Mouse (Mus musculus) small intestine, adult 2 months (tissue): Measurements from ENCODE around the gene Ift140. TPM values are rescaled to one million over a fixed set of nuclear protein-coding genes. Genes with fewer than 3 reads are reported as not detected.

Source experiments
- H3K27ac ChIP-seq: fragments of 200-500 bp; 2 replicates; pipeline ENCODE4 v1.5.1; 2012; ENCODE audit warnings: low read depth, low read length, control low read depth, inconsistent platforms; ENCODE audit not compliant: insufficient read depth
- H3K27me3 ChIP-seq: fragments of 200-500 bp; 2 replicates; pipeline ENCODE4 v1.6.1; 2012; ENCODE audit warnings: mild to moderate bottlenecking, moderate library complexity, low read length, inconsistent platforms; ENCODE audit not compliant: control insufficient read depth, insufficient read depth
- H3K36me3 ChIP-seq: fragments of 200-500 bp; 2 replicates; pipeline ENCODE4 v1.6.1; 2012; ENCODE audit warnings: mild to moderate bottlenecking, low read length, control low read depth, inconsistent platforms; ENCODE audit not compliant: control insufficient read depth, insufficient read depth
- H3K4me1 ChIP-seq: fragments of 200-500 bp; 2 replicates; pipeline ENCODE4 v1.6.1; 2012; ENCODE audit warnings: low read length, inconsistent platforms, mixed read lengths; ENCODE audit not compliant: control insufficient read depth, insufficient read depth, insufficient read length
- H3K4me3 ChIP-seq: fragments of 200-500 bp; 2 replicates; pipeline ENCODE4 v1.5.1; 2012; ENCODE audit warnings: low read depth, mild to moderate bottlenecking, control low read depth, inconsistent platforms, low read length, moderate library complexity
- CTCF ChIP-seq: fragments of 200-500 bp; IDR thresholded peaks from 2 replicates; pipeline ENCODE4 v1.5.1; 2012; ENCODE audit warnings: low read depth, mild to moderate bottlenecking, control low read depth, inconsistent platforms, low read length, moderate library complexity, mixed read lengths; ENCODE audit not compliant: insufficient replicate concordance, insufficient read length; ENCODE audit errors: extremely low read depth
- POLR2A ChIP-seq: fragments of 200-500 bp; IDR thresholded peaks from 2 replicates; pipeline ENCODE4 v1.6.1; 2012; ENCODE audit warnings: low read depth, mild to moderate bottlenecking, control low read depth, inconsistent platforms, low read length, moderate library complexity
- WGBS: fragments of 180-500 bp; shearing (Covaris S2); methylation state at CpG from one replicate; pipeline ENCODE4 v1.1.7; 2018; 5-methylcytosine and 5-hydroxymethylcytosine counted together
- polyA plus RNA-seq: library from polyadenylated mRNA; depleted of rRNA; stranded (reverse); fragments of >200 nt; gene quantifications from 2 replicates; pipeline ENCODE4 v1.2.3, GENCODE M21; 2012

The Ift140 gene
- polyA plus RNA-seq, 1 experiment: 8.4 TPM

- H3K36me3 ChIP-seq: no peaks in the 10 kb centered on the region
- H3K4me1 ChIP-seq: no peaks in the 10 kb centered on the region
- TF ChIP-seq POLR2A: no peak
- TF ChIP-seq CTCF: no peak
- H3K27me3 ChIP-seq: no peaks in the 10 kb centered on the region
- WGBS: 81% methylated on average over 4 of the region's 4 CpGs
- no peak overlapping the region for H3K27ac ChIP-seq
- no peak overlapping the region for H3K4me3 ChIP-seq
Observed at GRCm38 (mm10) chr17:25076906-25077305, 61.0 kb downstream of the Ift140 start.

- peak overlapping the region; percentile 45 for H3K4me3 ChIP-seq
- 63% methylated on average over 13 of the region's 13 CpGs for WGBS
- 0 out of 2 replicates have a peak, but pooled peaks cover 1% of the 10 kb centered on the region for H3K4me1 ChIP-seq
- TF ChIP-seq CTCF: no peak
- no peak for TF ChIP-seq POLR2A
- H3K27me3 ChIP-seq: no peaks in the 10 kb centered on the region
- no peak overlapping the region for H3K27ac ChIP-seq
- no peaks in the 10 kb centered on the region for H3K36me3 ChIP-seq
Observed at GRCm38 (mm10) chr17:25077771-25078372, 62.0 kb downstream of the Ift140 start.

- WGBS: 84% methylated on average over 13 of the region's 13 CpGs
- no peak for TF ChIP-seq POLR2A
- no peak for TF ChIP-seq CTCF
- no peaks in the 10 kb centered on the region for H3K36me3 ChIP-seq
- 0 out of 2 replicates have a peak, but pooled peaks cover 2% of the 10 kb centered on the region for H3K4me1 ChIP-seq
- H3K27ac ChIP-seq: peak overlapping the region; percentile 88
- H3K27me3 ChIP-seq: no peaks in the 10 kb centered on the region
- peak overlapping the region; percentile 64 for H3K4me3 ChIP-seq
Observed at GRCm38 (mm10) chr17:25080210-25080609, 64.3 kb downstream of the Ift140 start.

GRCm38 (mm10) chr17:25080960-25081381 lies 65.1 kb downstream of the Ift140 start:
- Histone ChIP-seq H3K27ac (peak overlapping the region; percentile 88), H3K27me3 (no peaks in the 10 kb centered on the region), H3K4me1 (0 out of 2 replicates have a peak, but pooled peaks cover 2% of the 10 kb centered on the region), H3K4me3 (peak overlapping the region; percentile 64), H3K36me3 (no peaks in the 10 kb centered on the region)
- TF ChIP-seq POLR2A (peak; percentile 62; the same call in 1 of the 2 replicates), CTCF (no peak)
- 54% methylated on average over 11 of the region's 11 CpGs for WGBS

DNA sequence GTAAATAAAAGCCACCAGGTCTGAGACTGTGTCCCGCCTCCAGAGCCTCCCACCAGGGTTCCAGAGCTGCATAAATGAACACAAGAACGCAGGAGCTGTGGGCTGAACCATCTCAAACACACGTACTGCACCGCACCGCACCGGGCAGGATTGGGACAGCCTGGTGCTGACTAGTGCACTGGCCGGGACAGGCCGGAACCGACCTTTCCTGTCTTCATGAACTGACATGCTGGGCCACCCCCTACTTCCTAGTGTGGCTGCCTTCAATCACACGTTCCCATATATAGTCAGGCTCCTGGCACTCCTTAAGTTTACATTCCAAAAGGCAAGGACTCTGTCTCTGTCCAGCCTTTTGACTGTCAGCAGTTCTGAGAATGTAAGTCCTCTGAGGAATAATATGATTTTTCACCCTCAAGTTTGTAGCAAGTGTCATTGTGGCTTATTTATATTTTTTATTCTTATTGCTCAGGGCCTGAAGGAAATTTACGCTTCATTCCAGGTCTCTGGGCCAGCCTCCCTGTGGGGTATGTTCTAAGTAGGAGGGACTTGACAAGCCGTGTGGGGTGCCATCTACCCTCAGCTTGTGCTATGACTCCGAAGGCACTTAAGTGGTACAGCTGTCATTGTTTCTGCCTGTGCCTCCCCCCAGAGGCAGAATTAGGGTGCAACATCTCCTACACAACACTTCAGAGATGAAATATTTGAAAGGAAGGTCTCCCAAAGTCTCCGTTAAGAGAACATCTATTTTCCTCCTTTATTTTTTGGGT lies 66.4 kb downstream of the Ift140 start:
- H3K4me3 ChIP-seq: no peak overlapping the region
- TF ChIP-seq POLR2A (0 out of 2 replicates have a peak, but pooled peaks have one; percentile 15), CTCF (no peak)
- 0 out of 2 replicates have a peak, but pooled peaks cover 2% of the 10 kb centered on the region for H3K4me1 ChIP-seq

DNA sequence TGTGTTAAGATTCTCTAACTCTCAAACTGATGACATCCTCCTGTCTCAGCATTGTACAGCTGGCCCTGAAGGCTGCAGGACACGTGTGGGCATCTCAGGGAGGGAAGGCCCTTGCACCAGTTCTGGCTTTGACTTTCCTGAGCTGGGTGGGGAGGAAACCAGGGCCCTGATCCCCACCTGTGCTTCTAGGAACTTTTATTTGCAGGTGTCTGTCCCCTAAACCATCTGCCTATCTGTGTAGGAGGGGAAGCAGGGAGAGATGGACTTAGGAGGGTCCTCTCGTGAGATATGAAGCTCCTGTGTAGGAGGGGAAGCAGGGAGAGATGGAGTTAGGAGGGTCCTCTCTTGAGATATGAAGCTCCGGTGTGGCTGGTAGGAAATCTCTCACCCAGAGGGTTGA lies 67.0 kb downstream of the Ift140 start:
- Histone ChIP-seq H3K4me3 (no peak overlapping the region), H3K27me3 (no peaks in the 10 kb centered on the region), H3K4me1 (0 out of 2 replicates have a peak, but pooled peaks cover 2% of the 10 kb centered on the region), H3K27ac (peak overlapping the region; percentile 64), H3K36me3 (no peaks in the 10 kb centered on the region; the same call in 1 of the 2 replicates)
- WGBS: 55% methylated on average over 3 of the region's 3 CpGs
- TF ChIP-seq CTCF: no peak
- no peak for TF ChIP-seq POLR2A

More for the DNA sequence above, 66.4 kb downstream of the Ift140 start:
- Histone ChIP-seq H3K27ac (peak overlapping the region; percentile 64), H3K27me3 (no peaks in the 10 kb centered on the region), H3K36me3 (no peaks in the 10 kb centered on the region)
- 67% methylated on average over 14 of the region's 14 CpGs for WGBS

- Histone ChIP-seq H3K4me3 (no peak within 1 kb of the TSS), H3K27ac (peak within 1 kb of the TSS; percentile 71), H3K27me3 (no peaks in the 10 kb centered on the region), H3K4me1 (0 out of 2 replicates have a peak, but pooled peaks cover 2% of the 10 kb centered on the region), H3K36me3 (peaks cover 2% of the 10 kb centered on the region; the same call in 1 of the 2 replicates)
- 60% methylated on average over 7 of the region's 7 CpGs for WGBS
- TF ChIP-seq POLR2A (no peak), CTCF (peak; percentile 11; the same call in 1 of the 2 replicates)
Observed at GRCm38 (mm10) chr17:25083444-25083931, 67.6 kb downstream of the Ift140 start, which contains the start of gene Tmem204. Gene Tmem204, minus strand, starts transcription at chr17:25083591.
